ENCODE assay signal across 8 mouse cellular contexts in genomic region chr6:55520237-55521095, GRCm38 (mm10).
DNase-seq lines count a peak whose midpoint lies in the region; ATAC-seq lines count a peak whose summit lies in the region.

No protein-coding gene starts in this region.

- no peaks in the 10 kb centered on the region for H3K9me3 ChIP-seq in liver, embryonic 12.5 days (replicated peaks)
- no peaks in the 10 kb centered on the region for H3K9me3 ChIP-seq in limb, embryonic 11.5 days (ENCODE audit: control insufficient read depth, low read length)
- H3K9me3 ChIP-seq in neural tube, embryonic 14.5 days (ENCODE audit: control insufficient read depth, low read length), result no peaks in the 10 kb centered on the region

- no peak overlapping the region for H3K4me2 ChIP-seq in liver, embryonic 12.5 days
- H3K4me2 ChIP-seq in limb, embryonic 11.5 days (ENCODE audit: low read depth, severe bottlenecking), result no peak overlapping the region
- peak overlapping the region; percentile 23; the same call in 1 of the 2 replicates for H3K4me2 ChIP-seq in neural tube, embryonic 14.5 days (ENCODE audit: low read depth, low read length)

- ATAC-seq in liver, embryonic 12.5 days, result no peak
- peak; percentile 26; the same call in 1 of the 2 replicates for ATAC-seq in limb, embryonic 11.5 days (ENCODE audit: insufficient number of reproducible peaks, low FRiP score, low TSS enrichment, low read depth)
- ATAC-seq in neural tube, embryonic 14.5 days (ENCODE audit: low read depth), result peak; percentile 86

- DNase-seq in liver, result peak; percentile 44
- peak; percentile 43 to 73 for DNase-seq in cerebellum, postnatal 4 days (ENCODE audit: low spot score in 2 of 2)
- peak; percentile 33 to 68 for DNase-seq in heart, adult 18-20 months
- DNase-seq in kidney, adult 11 months, result peak; percentile 17
- peak; percentile 65 for DNase-seq in limb, embryonic 11.5 days (ENCODE audit: low spot score)
- no peak for DNase-seq in thymus, postnatal 36 days

- H3K36me3 ChIP-seq in liver, embryonic 12.5 days, result no peaks in the 10 kb centered on the region
- no peaks in the 10 kb centered on the region for H3K36me3 ChIP-seq in limb, embryonic 11.5 days (ENCODE audit: control insufficient read depth, insufficient read depth, low read length)
- no peaks in the 10 kb centered on the region for H3K36me3 ChIP-seq in neural tube, embryonic 14.5 days (ENCODE audit: control insufficient read depth, insufficient read depth, low read length)

- H3K9ac ChIP-seq in liver, embryonic 12.5 days, result no peak overlapping the region
- no peak overlapping the region for H3K9ac ChIP-seq in limb, embryonic 11.5 days (ENCODE audit: low read length)
- no peak overlapping the region for H3K9ac ChIP-seq in neural tube, embryonic 14.5 days (replicated peaks; ENCODE audit: low read depth, low read length)

- WGBS in liver, embryonic 12.5 days (ENCODE audit: insufficient replicate concordance), result 42% methylated on average over 10 of the region's 11 CpGs
- WGBS in limb, embryonic 11.5 days, result 64% methylated on average over 9 of the region's 11 CpGs
- 33% methylated on average over 10 of the region's 11 CpGs for WGBS in neural tube, embryonic 14.5 days

- no peaks in the 10 kb centered on the region for H3K4me1 ChIP-seq in liver, embryonic 12.5 days
- no peaks in the 10 kb centered on the region for H3K4me1 ChIP-seq in limb, embryonic 11.5 days (ENCODE audit: control insufficient read depth, insufficient read depth, low read length)
- H3K4me1 ChIP-seq in neural tube, embryonic 14.5 days (ENCODE audit: control insufficient read depth, insufficient read depth, low read length), result no peaks in the 10 kb centered on the region

- H3K27me3 ChIP-seq in liver, embryonic 12.5 days (replicated peaks), result no peaks in the 10 kb centered on the region
- no peaks in the 10 kb centered on the region for H3K27me3 ChIP-seq in limb, embryonic 11.5 days (ENCODE audit: control insufficient read depth, insufficient read depth, low read length)
- H3K27me3 ChIP-seq in neural tube, embryonic 14.5 days (ENCODE audit: control insufficient read depth, insufficient read depth, low read length), result no peaks in the 10 kb centered on the region

- H3K27ac ChIP-seq in liver, embryonic 12.5 days, result no peak overlapping the region
- H3K27ac ChIP-seq in limb, embryonic 11.5 days (replicated peaks; ENCODE audit: low read depth, low read length), result no peak overlapping the region
- no peak overlapping the region for H3K27ac ChIP-seq in neural tube, embryonic 14.5 days (ENCODE audit: low read depth, low read length)

- H3K4me3 ChIP-seq in liver, embryonic 12.5 days, result no peak overlapping the region
- H3K4me3 ChIP-seq in limb, embryonic 11.5 days (ENCODE audit: low read depth, low read length), result no peak overlapping the region
- no peak overlapping the region for H3K4me3 ChIP-seq in neural tube, embryonic 14.5 days (ENCODE audit: low read depth, low read length)

Comparison
In these comparisons a context has a peak if more than half of its experiments do, and no peak if none do; other contexts are left out.
1. DNase-seq: peak in liver (single experiment), cerebellum, postnatal 4 days (2 of 2), heart, adult 18-20 months (2 of 2), kidney, adult 11 months (single experiment) and limb, embryonic 11.5 days (single experiment); none in thymus, postnatal 36 days (0 of 2).